Mouse (Mus musculus) 416B (cell line): ENCODE measurements around the gene Pou6f1.

Experiments used
- DNase-seq: peaks from one replicate; pipeline ENCODE4 v3.0.0; 2011; ENCODE audit warnings: low read depth

Pou6f1 gene

GRCm38 (mm10) chr15:100619200-100619599 lies 19.4 kb upstream of the Pou6f1 start:
- DNase-seq, result peak; percentile 45

GRCm38 (mm10) chr15:100616221-100616620 lies 16.4 kb upstream of the Pou6f1 start:
- DNase-seq, result no peak

DNA sequence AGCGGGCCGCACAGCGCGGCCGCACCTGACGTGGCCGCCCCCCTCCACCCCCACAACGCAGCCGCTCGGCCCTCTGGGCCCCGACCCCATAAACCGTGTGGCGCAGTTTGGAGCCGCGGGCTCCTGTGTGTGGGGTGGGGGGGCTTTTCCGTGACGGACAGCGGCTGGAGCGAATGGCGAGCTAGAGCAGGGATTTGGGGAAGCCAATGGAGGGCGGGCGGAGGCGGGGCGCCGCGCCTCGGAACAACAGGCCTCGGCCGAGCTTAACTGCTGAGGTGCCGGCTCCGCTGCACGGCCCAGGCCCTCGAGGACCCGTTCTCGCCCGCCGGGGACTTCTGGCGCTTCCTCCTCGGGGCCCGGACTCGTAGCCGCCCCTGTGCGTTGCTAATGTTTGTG lies 16.0 kb upstream of the Pou6f1 start:
- DNase-seq, result peak; percentile 92

DNA sequence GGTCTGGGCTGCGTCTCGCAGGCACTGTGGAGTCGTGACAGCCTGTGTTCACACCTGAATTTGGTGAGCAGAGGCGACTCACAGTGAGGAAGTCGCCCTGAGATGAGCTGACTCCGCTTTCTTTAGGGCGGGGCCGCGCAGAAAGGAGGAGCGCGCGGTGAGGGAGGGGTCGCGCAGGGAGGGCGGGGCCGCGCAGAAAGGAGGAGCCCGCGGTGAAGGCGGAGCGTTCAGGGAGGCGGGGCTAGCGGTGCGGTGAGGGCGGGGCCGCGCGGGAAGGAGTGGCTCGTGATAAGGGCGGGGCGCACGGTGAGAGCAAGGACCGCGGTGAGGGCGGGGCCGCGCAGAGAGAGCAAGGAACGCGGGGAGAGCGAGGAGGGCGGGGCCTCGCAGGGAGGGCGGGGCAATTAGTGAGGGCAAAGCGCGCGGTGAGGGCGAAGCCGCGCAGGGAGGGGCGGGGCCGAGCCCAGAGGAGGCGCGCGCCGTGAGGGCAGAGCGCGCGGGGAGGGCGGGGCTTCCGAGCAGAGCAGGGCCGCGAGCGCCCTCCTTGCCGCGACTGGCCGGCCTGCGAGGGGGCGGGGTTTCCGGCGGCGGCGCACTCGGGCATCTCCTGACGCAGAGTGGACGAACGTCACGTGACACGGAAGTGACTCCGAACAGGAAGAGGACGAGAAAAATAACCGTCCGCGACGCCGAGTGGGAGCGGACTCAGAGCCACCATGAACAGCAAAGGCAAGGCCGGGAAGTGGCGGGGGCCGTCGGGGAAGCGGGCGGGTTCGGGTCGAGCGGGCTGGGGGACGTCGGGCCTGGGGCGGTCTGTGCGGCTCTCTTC lies 15.4 kb upstream of the Pou6f1 start, which contains the start of gene Dazap2:
Dazap2 (plus strand) TSS at position 354 of the 829 bp plus-strand sequence.
- DNase-seq, result peak; percentile 99

DNA sequence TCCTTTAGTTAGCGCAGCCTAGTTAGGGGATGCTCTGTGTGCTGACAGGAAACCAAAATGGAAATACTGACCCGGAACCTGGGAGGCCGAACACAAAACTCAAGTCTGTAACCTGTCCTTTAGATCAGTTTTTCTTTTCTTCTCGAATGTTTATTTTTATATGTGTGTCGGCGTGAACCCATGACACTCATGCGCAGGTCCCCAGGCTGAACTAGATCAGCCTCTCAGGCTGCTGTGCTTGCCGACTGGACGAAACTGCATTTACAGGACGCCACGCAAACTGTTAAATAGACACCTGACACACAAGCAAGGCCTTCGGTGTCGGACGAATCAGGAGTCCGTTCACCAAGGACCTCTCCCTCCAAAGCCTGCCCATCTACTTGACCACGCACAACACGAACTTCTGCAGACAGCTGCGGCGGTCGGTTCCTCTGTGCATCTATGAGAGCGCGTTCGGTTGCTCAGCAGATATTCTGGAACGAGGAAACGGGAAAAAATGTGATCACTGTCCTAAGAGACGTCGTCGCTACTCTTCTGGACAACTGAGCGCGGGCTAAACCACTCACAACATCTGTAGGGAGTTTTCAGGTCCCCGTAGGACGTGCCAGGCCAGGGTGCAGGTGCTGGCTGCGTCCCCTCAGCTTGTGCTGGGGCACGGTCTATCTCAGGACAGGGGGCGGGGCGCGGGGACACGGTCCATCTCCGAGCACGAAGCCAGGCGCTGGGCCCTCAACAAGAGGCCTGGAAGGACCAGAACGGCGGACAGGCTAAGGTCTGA lies 14.6 kb upstream of the Pou6f1 start:
- DNase-seq, result peak; percentile 74

DNA sequence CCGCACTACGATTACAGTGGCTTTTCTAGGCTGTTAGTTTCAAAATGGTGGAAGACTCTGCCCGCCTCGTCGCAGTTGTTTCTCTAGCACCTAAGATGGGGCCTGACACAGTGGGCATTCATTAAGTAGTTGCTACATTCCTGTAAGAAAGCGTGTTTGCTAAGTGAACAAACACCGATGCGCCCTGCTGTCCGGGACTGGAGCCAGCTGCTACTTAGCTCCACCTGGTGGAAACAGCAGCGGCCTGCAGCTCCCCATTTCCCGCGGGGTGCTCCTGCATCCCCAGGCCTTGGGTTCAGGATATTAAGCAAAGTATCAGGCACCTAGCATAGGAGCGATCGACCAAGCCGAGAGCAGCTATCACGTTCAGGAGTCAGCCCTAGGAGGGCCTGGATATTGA lies 13.8 kb upstream of the Pou6f1 start:
- DNase-seq, result peak; percentile 88

- DNase-seq, result peak; percentile 76
Measured at GRCm38 (mm10) chr15:100612432-100612831, 12.6 kb upstream of the Pou6f1 start.

DNA sequence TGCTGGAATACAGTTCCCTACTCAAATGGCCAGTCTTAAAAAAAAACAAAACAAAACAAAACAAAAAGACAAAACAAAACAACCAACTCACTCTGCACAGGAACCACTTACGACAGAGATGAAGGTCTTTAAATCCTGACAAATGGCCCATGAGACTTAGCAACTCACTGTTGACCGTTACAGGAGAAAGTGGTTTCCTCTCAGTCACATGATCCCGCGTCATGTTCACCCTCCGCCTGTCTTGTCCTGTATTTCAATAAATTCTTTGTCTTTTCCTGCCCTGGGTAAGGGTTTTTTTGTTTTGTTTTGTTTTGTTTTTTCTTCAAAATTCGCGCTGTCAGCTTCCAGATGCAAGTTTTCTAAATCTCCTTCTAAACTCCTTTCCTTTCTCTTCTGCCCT lies 12.2 kb upstream of the Pou6f1 start:
- peak; percentile 90 for DNase-seq

DNA sequence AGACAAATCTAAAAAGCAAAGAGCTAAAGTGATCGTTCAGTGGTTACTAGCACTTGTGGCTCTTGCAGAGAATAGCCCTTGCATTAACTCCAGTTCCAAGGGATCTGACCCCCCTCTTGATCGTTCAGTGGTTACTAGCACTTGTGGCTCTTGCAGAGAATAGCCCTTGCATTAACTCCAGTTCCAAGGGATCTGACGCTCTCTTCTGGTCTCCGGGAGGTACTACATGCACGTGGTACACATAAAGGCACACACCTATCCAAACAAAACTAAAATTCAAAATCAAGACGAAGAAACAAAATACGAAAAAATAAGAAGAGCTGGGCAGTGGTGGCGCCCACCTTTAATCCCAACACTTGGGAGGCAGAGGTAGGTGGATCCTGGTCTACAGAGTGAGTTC lies 6.9 kb upstream of the Pou6f1 start:
- DNase-seq, result peak; percentile 53

GRCm38 (mm10) chr15:100601669-100602068 lies 1.9 kb upstream of the Pou6f1 start:
- DNase-seq, result no peak

DNA sequence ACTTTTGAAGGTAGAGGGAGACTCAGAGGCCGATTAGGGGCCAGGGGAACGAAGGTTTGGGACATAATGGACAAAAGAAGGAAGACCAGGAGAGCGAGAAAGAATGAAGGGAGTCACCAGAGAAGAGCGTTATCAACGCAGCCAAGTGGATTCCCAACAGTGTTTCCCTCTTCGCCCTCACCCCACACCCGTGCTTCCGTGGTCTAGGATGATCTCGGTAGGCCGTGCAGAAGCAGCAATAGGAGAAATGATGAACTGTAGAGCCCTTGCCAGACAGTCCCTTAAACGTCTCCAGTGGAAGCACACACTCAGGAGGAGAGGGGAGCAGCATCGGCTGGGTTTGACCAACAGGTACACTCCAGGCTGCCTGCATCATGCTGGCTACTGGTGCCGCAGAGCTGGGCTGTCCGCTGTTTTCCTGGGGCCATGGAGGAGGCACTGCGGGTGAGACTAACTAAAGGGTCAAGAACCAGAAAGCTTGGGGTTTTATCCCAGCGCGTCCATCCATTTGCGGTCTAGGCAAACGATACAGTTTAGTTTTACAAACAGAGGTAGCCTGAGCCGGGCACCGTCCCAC lies 1.0 kb upstream of the Pou6f1 start:
- no peak for DNase-seq

DNA sequence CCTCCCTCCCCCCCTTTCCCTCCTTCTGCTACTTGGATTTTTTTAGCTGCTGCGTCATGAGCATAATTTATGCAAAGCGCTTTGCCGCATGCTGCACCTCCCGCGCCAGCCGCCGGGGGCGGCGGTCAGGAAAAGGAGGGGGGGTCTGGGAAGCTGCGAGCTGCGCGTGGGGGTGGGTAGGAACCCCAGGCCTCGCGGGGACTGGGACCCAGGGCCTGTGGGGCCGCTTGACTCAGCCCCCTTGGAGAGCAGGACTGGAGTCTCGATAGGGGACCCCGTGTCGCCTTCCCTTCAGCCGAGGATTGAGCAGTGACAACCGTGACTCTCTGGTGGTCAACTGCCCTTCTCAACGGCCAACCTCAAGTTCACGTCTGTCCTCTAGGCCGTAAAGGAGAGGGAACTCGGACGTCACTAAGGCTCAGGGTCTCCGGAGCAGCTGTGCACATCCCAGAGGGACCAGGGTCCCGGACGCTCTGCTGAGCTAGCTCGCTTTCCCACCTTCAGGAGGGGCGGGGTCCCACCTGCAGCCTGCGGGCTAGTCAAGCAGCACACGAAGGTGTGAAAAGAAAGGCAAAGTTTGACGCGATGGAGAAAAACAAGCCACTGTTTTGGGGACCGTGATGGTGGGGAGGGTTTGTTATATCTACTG lies 387 bp upstream of the Pou6f1 start:
- no peak for DNase-seq

DNA sequence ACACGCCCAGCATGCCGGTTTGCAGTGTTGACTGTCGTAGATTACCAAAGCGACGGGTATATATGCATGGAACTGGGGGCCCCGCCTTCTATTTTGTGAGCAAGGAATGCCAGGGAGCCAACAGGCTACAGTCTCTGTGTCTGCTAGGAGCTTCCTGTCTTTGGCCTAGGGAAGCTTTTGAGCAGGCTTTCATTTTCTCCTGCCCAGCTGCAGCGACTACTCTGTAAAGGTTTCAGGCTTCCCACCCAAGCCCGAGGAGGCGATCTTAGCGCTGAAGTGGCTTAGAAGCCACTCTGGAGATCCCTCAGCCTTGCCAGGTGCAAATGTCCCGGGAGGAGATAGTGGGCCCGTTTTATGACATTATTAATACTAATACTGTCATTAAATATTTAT lies 905 bp downstream of the Pou6f1 start:
- no peak for DNase-seq

GRCm38 (mm10) chr15:100598287-100598882 lies 1.4 kb downstream of the Pou6f1 start:
- no peak for DNase-seq

- no peak for DNase-seq
Measured at GRCm38 (mm10) chr15:100592817-100593216, 7.0 kb downstream of the Pou6f1 start.

- DNase-seq, result no peak
Measured at GRCm38 (mm10) chr15:100590436-100590835, 9.3 kb downstream of the Pou6f1 start.

DNA sequence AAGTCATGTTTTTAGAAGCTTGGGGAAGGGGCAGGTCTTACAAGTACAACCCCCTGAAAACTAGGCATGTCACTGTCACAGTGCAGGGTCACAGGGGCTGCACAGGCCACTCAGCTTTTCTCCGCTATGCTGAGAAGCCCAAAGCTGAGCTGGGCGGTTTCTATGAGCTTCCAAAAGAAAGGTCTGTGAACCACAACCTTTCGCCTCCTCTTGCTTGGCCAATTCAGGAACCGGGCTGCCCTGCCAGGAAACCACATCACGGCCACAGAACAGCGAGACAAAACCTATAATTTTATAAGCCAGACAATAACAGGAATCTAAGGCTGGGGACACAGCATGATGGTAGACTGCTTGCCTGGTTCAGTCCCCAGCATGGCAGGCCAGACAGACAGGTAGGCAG lies 11.5 kb downstream of the Pou6f1 start:
- peak; percentile 75 for DNase-seq

DNA sequence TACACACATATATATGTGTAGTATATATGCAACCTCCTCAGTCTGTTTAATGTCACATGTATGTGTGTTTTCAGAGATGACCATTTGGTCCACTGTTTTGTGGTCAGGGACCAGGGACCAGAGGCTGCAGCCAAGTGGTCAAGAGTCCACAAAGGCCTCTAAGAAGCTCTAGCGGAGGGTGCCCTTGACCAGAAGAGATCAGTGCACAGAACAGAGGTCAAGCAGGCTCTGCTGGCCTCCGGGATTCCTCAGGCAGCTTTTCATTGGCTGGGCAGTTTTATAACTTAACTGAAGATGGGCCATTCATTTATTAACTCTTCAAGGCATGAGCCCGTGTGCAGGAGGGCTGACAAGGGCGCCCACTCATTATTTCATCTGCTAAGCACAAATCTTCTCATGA lies 12.6 kb downstream of the Pou6f1 start:
- no peak for DNase-seq

GRCm38 (mm10) chr15:100585931-100586330 lies 13.9 kb downstream of the Pou6f1 start:
- no peak for DNase-seq

GRCm38 (mm10) chr15:100580108-100580507 lies 19.7 kb downstream of the Pou6f1 start:
- DNase-seq, result no peak

- DNase-seq, result no peak
Measured at GRCm38 (mm10) chr15:100577972-100578371, 21.8 kb downstream of the Pou6f1 start.

DNA sequence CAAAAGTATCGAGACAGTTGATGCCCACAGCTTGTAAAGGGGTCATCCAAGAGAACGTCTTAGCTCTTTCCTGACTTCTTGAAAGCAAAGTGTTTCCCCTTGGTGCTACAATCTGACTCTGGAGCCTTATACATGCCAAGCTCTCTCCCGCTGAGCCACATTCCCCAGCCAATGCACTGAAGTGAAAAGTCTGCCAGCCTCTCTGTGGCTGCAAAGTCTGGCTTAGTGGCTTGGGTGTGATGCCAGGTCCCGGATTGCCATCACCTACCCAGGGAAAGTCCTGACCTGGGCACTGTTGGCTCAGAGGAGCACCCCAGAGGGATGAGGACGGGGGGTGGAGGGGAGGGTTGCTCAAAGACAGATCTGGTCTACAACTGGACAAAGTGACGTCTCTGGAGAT lies 23.0 kb downstream of the Pou6f1 start:
- no peak for DNase-seq
